Mouse (Mus musculus) left cerebral cortex, postnatal 10 days (tissue): ENCODE measurements at regions not wholly inside any gene's neighbourhood (a gene's known extent, or its start where the extent isn't known, plus 50 kb on each side); places are given as distances from the start of the nearest gene placed in this dataset.

Experiments
- DNase-seq, 2 experiments: peaks; one replicate each; pipeline ENCODE4 v3.0.0; 2021 to 2022; ENCODE audit warnings: low spot score in 2 of 2, mixed read lengths in 1 of 2; ENCODE audit errors: extremely low spot score in 1 of 2
- intact Hi-C: fragments of 180-260 bp; cut with DNase I; formaldehyde crosslinking; loops from one replicate; pipeline ENCODE4 v1.15.1; 2025

GRCm38 (mm10) chr3:51097362-51097761 lies 126.9 kb upstream of the Noct start:
- intact Hi-C loops, result loop anchor here (10.0 kb wide), 2 partner anchors 103 to 163 kb away; no protein-coding TSS in a partner anchor
- peak in 1 of 2 experiments; percentile 57 for DNase-seq

- DNase-seq, result peak in 1 of 2 experiments; percentile 41
- intact Hi-C loops, result loop anchor here (10.0 kb wide), 2 partner anchors 105 to 165 kb away; no protein-coding TSS in a partner anchor
These were observed 124.3 kb upstream of the Noct start for GRCm38 (mm10) chr3:51099966-51100365.

GRCm38 (mm10) chr3:51108639-51109202 lies 115.5 kb upstream of the Noct start:
- no peak for DNase-seq
- intact Hi-C loops, result no loop called here

GRCm38 (mm10) chr3:51111241-51111640 lies 113.0 kb upstream of the Noct start:
- no peak for DNase-seq
- intact Hi-C loops, result no loop called here

- intact Hi-C loops, result no loop called here
These were observed 111.9 kb upstream of the Noct start for GRCm38 (mm10) chr3:51112351-51112750.

GRCm38 (mm10) chr3:51115921-51116320 lies 108.3 kb upstream of the Noct start:
- DNase-seq, result no peak
- intact Hi-C loops, result no loop called here

More at GRCm38 (mm10) chr3:51112351-51112750, 111.9 kb upstream of the Noct start:
- no peak for DNase-seq

GRCm38 (mm10) chr3:51118706-51119105 lies 105.5 kb upstream of the Noct start:
- no peak for DNase-seq
- intact Hi-C loops, result no loop called here

GRCm38 (mm10) chr3:51120522-51120921 lies 103.7 kb upstream of the Noct start:
- DNase-seq, result no peak
- intact Hi-C loops, result loop anchor here (2.0 to 10.0 kb wide), 2 partner anchors 214 to 736 kb away; no protein-coding TSS in a partner anchor

GRCm38 (mm10) chr3:51121703-51122540 lies 102.3 kb upstream of the Noct start:
- DNase-seq, result peak; percentile 59 to 80
- intact Hi-C loops, result loop anchor here (2.0 to 10.0 kb wide), 2 partner anchors 215 to 737 kb away; no protein-coding TSS in a partner anchor

GRCm38 (mm10) chr3:51122541-51122935 lies 101.7 kb upstream of the Noct start:
- no peak for DNase-seq
- intact Hi-C loops, result loop anchor here (10.0 kb wide), 1 partner anchor 738 kb away; no protein-coding TSS in a partner anchor

- no peak for DNase-seq
- intact Hi-C loops, result loop anchor here (10.0 kb wide), 1 partner anchor 743 kb away; no protein-coding TSS in a partner anchor
These were observed 96.4 kb upstream of the Noct start for GRCm38 (mm10) chr3:51127875-51128274.

- intact Hi-C loops, result loop anchor here (10.0 kb wide), 1 partner anchor 744 kb away; no protein-coding TSS in a partner anchor
- no peak for DNase-seq
These were observed 95.6 kb upstream of the Noct start for GRCm38 (mm10) chr3:51128491-51129155.

GRCm38 (mm10) chr3:51130709-51131108 lies 93.5 kb upstream of the Noct start:
- no peak for DNase-seq
- intact Hi-C loops, result no loop called here

- DNase-seq, result no peak
- intact Hi-C loops, result no loop called here
These were observed 92.9 kb upstream of the Noct start for GRCm38 (mm10) chr3:51131341-51131740.

GRCm38 (mm10) chr3:51132736-51133135 lies 91.5 kb upstream of the Noct start:
- DNase-seq, result no peak
- intact Hi-C loops, result no loop called here

GRCm38 (mm10) chr3:51135581-51135980 lies 88.7 kb upstream of the Noct start:
- DNase-seq, result no peak
- intact Hi-C loops, result no loop called here

- intact Hi-C loops, result no loop called here
- DNase-seq, result no peak
These were observed 86.4 kb upstream of the Noct start for GRCm38 (mm10) chr3:51137730-51138312.

- intact Hi-C loops, result no loop called here
- DNase-seq, result no peak
These were observed 78.3 kb upstream of the Noct start for GRCm38 (mm10) chr3:51145985-51146384.

GRCm38 (mm10) chr3:51150012-51150411 lies 74.2 kb upstream of the Noct start:
- no peak for DNase-seq
- intact Hi-C loops, result no loop called here
